Mouse (Mus musculus): ENCODE measurements at regions not wholly inside any gene's neighbourhood (a gene's known extent, or its start where the extent isn't known, plus 50 kb on each side); places are given as distances from the start of the nearest gene placed in this dataset.
A peak's percentile ranks its signal among the peaks of the same experiment; 100 is the strongest.

- DNase-seq: no peak
Measured at GRCm38 (mm10) chr1:190067181-190067580, 103.3 kb downstream of the Prox1 start.

- DNase-seq: no peak
Measured at GRCm38 (mm10) chr1:190066426-190066825, 104.1 kb downstream of the Prox1 start.

GRCm38 (mm10) chr1:190061560-190062295 lies 108.8 kb downstream of the Prox1 start:
- no peak for DNase-seq

- no peak for DNase-seq
Measured at GRCm38 (mm10) chr1:190059025-190059424, 111.5 kb downstream of the Prox1 start.

- no peak for DNase-seq
Measured at GRCm38 (mm10) chr1:190056931-190057330, 113.6 kb downstream of the Prox1 start.

- no peak for DNase-seq
Measured at GRCm38 (mm10) chr1:190051903-190052302, 118.6 kb downstream of the Prox1 start.

GRCm38 (mm10) chr1:190048521-190049170 lies 121.9 kb downstream of the Prox1 start:
- no peak for DNase-seq

GRCm38 (mm10) chr1:190047201-190047600 lies 123.3 kb downstream of the Prox1 start:
- DNase-seq: no peak

GRCm38 (mm10) chr1:190045797-190046196 lies 123.6 kb upstream of the Smyd2 start:
- DNase-seq: peak in 1 of 2 experiments; percentile 6

- no peak for DNase-seq
Measured at GRCm38 (mm10) chr1:190044036-190044435, 121.9 kb upstream of the Smyd2 start.

- DNase-seq: no peak
Measured at GRCm38 (mm10) chr1:190043156-190043555, 121.0 kb upstream of the Smyd2 start.

- no peak for DNase-seq
Measured at GRCm38 (mm10) chr1:190042197-190042596, 120.0 kb upstream of the Smyd2 start.

- DNase-seq: no peak
Measured at GRCm38 (mm10) chr1:190041096-190041706, 119.0 kb upstream of the Smyd2 start.

GRCm38 (mm10) chr1:190038046-190038445 lies 115.9 kb upstream of the Smyd2 start:
- DNase-seq: no peak

- DNase-seq: no peak
Measured at GRCm38 (mm10) chr1:190036726-190037125, 114.6 kb upstream of the Smyd2 start.

GRCm38 (mm10) chr1:190035935-190036334 lies 113.8 kb upstream of the Smyd2 start:
- no peak for DNase-seq

GRCm38 (mm10) chr1:190034091-190034490 lies 111.9 kb upstream of the Smyd2 start:
- no peak for DNase-seq

GRCm38 (mm10) chr1:190027536-190027935 lies 105.4 kb upstream of the Smyd2 start:
- DNase-seq: no peak

- DNase-seq: no peak
Measured at GRCm38 (mm10) chr1:190009466-190009865, 87.3 kb upstream of the Smyd2 start.

- no peak for DNase-seq
Measured at GRCm38 (mm10) chr1:190007271-190007670, 85.1 kb upstream of the Smyd2 start.

GRCm38 (mm10) chr1:190001084-190001483 lies 78.9 kb upstream of the Smyd2 start:
- DNase-seq: no peak

GRCm38 (mm10) chr1:189993706-189994105 lies 71.5 kb upstream of the Smyd2 start:
- no peak for DNase-seq

GRCm38 (mm10) chr1:189993221-189993620 lies 71.1 kb upstream of the Smyd2 start:
- DNase-seq: no peak

GRCm38 (mm10) chr1:189991089-189991488 lies 68.9 kb upstream of the Smyd2 start:
- no peak for DNase-seq

All from lung, postnatal 4 days (tissue).